Mouse (Mus musculus) testis, adult 2 months (tissue): Measurements from ENCODE around the gene Dll3.

ENCODE experiments used
- CTCF ChIP-seq: fragments of 200-500 bp; IDR thresholded peaks from 2 replicates; pipeline ENCODE4 v1.5.1; 2012; ENCODE audit warnings: low read depth, mild to moderate bottlenecking, inconsistent platforms, low read length, moderate library complexity; ENCODE audit not compliant: control insufficient read depth, insufficient read depth, insufficient replicate concordance
- POLR2A ChIP-seq: fragments of 200-500 bp; IDR thresholded peaks from 2 replicates; pipeline ENCODE4 v1.6.1; 2012; ENCODE audit warnings: low read depth, mild to moderate bottlenecking, inconsistent platforms, low read length, moderate library complexity; ENCODE audit not compliant: control insufficient read depth

GRCm38 (mm10) chr7:28254591-28254990 is 47.4 kb downstream of the Dll3 start:
- TF ChIP-seq CTCF = no peak
- no peak for TF ChIP-seq POLR2A
